Mouse (Mus musculus): ENCODE measurements around the gene Sf3a2. TPM values are rescaled to one million over a fixed set of nuclear protein-coding genes. Genes with fewer than 3 reads are reported as not detected.
A peak's percentile ranks its signal among the peaks of the same experiment; 100 is the strongest.
"Not testable (repeated sequence)": the region's sequence is repeated elsewhere in the genome, so short reads cannot be mapped to it uniquely, and the experiment has no call there.

The Sf3a2 gene
- polyA plus RNA-seq, 1 experiment = 15.3 TPM

GRCm38 (mm10) chr10:80805925-80806324 lies 7.9 kb downstream of the Sf3a2 start:
- Histone ChIP-seq H3K27ac (replicated peaks; ENCODE audit: low read depth, low read length) (no peak overlapping the region), H3K4me3 (ENCODE audit: insufficient read depth, low read depth, low read length) (no peak overlapping the region), H3K4me1 (ENCODE audit: control insufficient read depth, insufficient read depth, insufficient read length, low read length) (no peaks in the 10 kb centered on the region; the same call in 1 of the 2 replicates)

- peak overlapping the region; percentile 46 for H3K4me3 ChIP-seq (ENCODE audit: insufficient read depth, low read depth, low read length)
- H3K4me1 ChIP-seq (ENCODE audit: control insufficient read depth, insufficient read depth, insufficient read length, low read length) = no peaks in the 10 kb centered on the region; the same call in 1 of the 2 replicates
- no peak overlapping the region for H3K27ac ChIP-seq (replicated peaks; ENCODE audit: low read depth, low read length)
Observed at GRCm38 (mm10) chr10:80806341-80807056, 8.5 kb downstream of the Sf3a2 start.

GRCm38 (mm10) chr10:80807057-80807627 lies 9.1 kb downstream of the Sf3a2 start:
- H3K4me1 ChIP-seq (ENCODE audit: control insufficient read depth, insufficient read depth, insufficient read length, low read length) = no peaks in the 10 kb centered on the region; the same call in 1 of the 2 replicates
- no peak overlapping the region for H3K27ac ChIP-seq (replicated peaks; ENCODE audit: low read depth, low read length)
- peak overlapping the region; percentile 46 for H3K4me3 ChIP-seq (ENCODE audit: insufficient read depth, low read depth, low read length)

GRCm38 (mm10) chr10:80808099-80808984 lies 10.3 kb downstream of the Sf3a2 start:
- Histone ChIP-seq H3K27ac (replicated peaks; ENCODE audit: low read depth, low read length) (no peak overlapping the region), H3K4me3 (ENCODE audit: insufficient read depth, low read depth, low read length) (peak overlapping the region; percentile 13; the same call in 1 of the 2 replicates), H3K4me1 (ENCODE audit: control insufficient read depth, insufficient read depth, insufficient read length, low read length) (no peaks in the 10 kb centered on the region; the same call in 1 of the 2 replicates)

- peak overlapping the region; percentile 13 for H3K4me3 ChIP-seq (ENCODE audit: insufficient read depth, low read depth, low read length)
- H3K27ac ChIP-seq (replicated peaks; ENCODE audit: low read depth, low read length) = no peak overlapping the region
- no peaks in the 10 kb centered on the region; the same call in 1 of the 2 replicates for H3K4me1 ChIP-seq (ENCODE audit: control insufficient read depth, insufficient read depth, insufficient read length, low read length)
Observed at GRCm38 (mm10) chr10:80808985-80809632, 11.1 kb downstream of the Sf3a2 start.

GRCm38 (mm10) chr10:80810084-80810483 lies 12.1 kb downstream of the Sf3a2 start:
- H3K4me3 ChIP-seq (ENCODE audit: insufficient read depth, low read depth, low read length) = no peak overlapping the region
- H3K4me1 ChIP-seq (ENCODE audit: control insufficient read depth, insufficient read depth, insufficient read length, low read length) = no peaks in the 10 kb centered on the region; the same call in 1 of the 2 replicates

GRCm38 (mm10) chr10:80812391-80813041 lies 14.5 kb downstream of the Sf3a2 start:
- Histone ChIP-seq H3K4me1 (ENCODE audit: control insufficient read depth, insufficient read depth, insufficient read length, low read length) (no peaks in the 10 kb centered on the region), H3K27ac (replicated peaks; ENCODE audit: low read depth, low read length) (no peak overlapping the region), H3K4me3 (ENCODE audit: insufficient read depth, low read depth, low read length) (no peak overlapping the region)

More at GRCm38 (mm10) chr10:80810084-80810483, 12.1 kb downstream of the Sf3a2 start:
- no peak overlapping the region for H3K27ac ChIP-seq (replicated peaks; ENCODE audit: low read depth, low read length)

GRCm38 (mm10) chr10:80813366-80813765 lies 15.4 kb downstream of the Sf3a2 start, which contains the start of gene Jsrp1:
Gene Jsrp1 (minus strand): TSS chr10:80813498.
- no peak within 1 kb of the TSS for H3K4me3 ChIP-seq (ENCODE audit: insufficient read depth, low read depth, low read length)
- no peaks in the 10 kb centered on the region for H3K4me1 ChIP-seq (ENCODE audit: control insufficient read depth, insufficient read depth, insufficient read length, low read length)
- no peak within 1 kb of the TSS for H3K27ac ChIP-seq (replicated peaks; ENCODE audit: low read depth, low read length)

GRCm38 (mm10) chr10:80814800-80815199 lies 16.8 kb downstream of the Sf3a2 start:
- Histone ChIP-seq H3K4me3 (ENCODE audit: insufficient read depth, low read depth, low read length) (no peak overlapping the region), H3K4me1 (ENCODE audit: control insufficient read depth, insufficient read depth, insufficient read length, low read length) (no peaks in the 10 kb centered on the region), H3K27ac (replicated peaks; ENCODE audit: low read depth, low read length) (no peak overlapping the region)

- H3K4me1 ChIP-seq (ENCODE audit: control insufficient read depth, insufficient read depth, insufficient read length, low read length); H3K4me3 ChIP-seq (ENCODE audit: insufficient read depth, low read depth, low read length); H3K27ac ChIP-seq (replicated peaks; ENCODE audit: low read depth, low read length): not testable (repeated sequence)
Observed at GRCm38 (mm10) chr10:80816303-80816702, 18.3 kb downstream of the Sf3a2 start.

GRCm38 (mm10) chr10:80817164-80817563 lies 19.2 kb downstream of the Sf3a2 start:
- Histone ChIP-seq H3K4me3 (ENCODE audit: insufficient read depth, low read depth, low read length) (no peak overlapping the region), H3K4me1 (ENCODE audit: control insufficient read depth, insufficient read depth, insufficient read length, low read length) (no peaks in the 10 kb centered on the region), H3K27ac (replicated peaks; ENCODE audit: low read depth, low read length) (no peak overlapping the region)

- H3K4me1 ChIP-seq (ENCODE audit: control insufficient read depth, insufficient read depth, insufficient read length, low read length); H3K4me3 ChIP-seq (ENCODE audit: insufficient read depth, low read depth, low read length): not testable (repeated sequence)
Observed at GRCm38 (mm10) chr10:80817955-80818354, 20.0 kb downstream of the Sf3a2 start.

GRCm38 (mm10) chr10:80818599-80819281 lies 20.7 kb downstream of the Sf3a2 start:
- Histone ChIP-seq H3K4me3 (ENCODE audit: insufficient read depth, low read depth, low read length) (no peak overlapping the region), H3K27ac (replicated peaks; ENCODE audit: low read depth, low read length) (no peak overlapping the region), H3K4me1 (ENCODE audit: control insufficient read depth, insufficient read depth, insufficient read length, low read length) (no peaks in the 10 kb centered on the region)

More at GRCm38 (mm10) chr10:80817955-80818354, 20.0 kb downstream of the Sf3a2 start:
- H3K27ac ChIP-seq (replicated peaks; ENCODE audit: low read depth, low read length) = not testable (repeated sequence)

GRCm38 (mm10) chr10:80819406-80819805 lies 21.4 kb downstream of the Sf3a2 start:
- Histone ChIP-seq H3K27ac (replicated peaks; ENCODE audit: low read depth, low read length) (no peak overlapping the region), H3K4me3 (ENCODE audit: insufficient read depth, low read depth, low read length) (no peak overlapping the region)

More at GRCm38 (mm10) chr10:80819406-80819805, 21.4 kb downstream of the Sf3a2 start:
- no peaks in the 10 kb centered on the region for H3K4me1 ChIP-seq (ENCODE audit: control insufficient read depth, insufficient read depth, insufficient read length, low read length)

Data from brown adipose tissue, adult 24 weeks (tissue).